Mouse (Mus musculus): ENCODE data around the gene Mical3. TPM values are rescaled to one million over a fixed set of nuclear protein-coding genes. Genes with fewer than 3 reads are reported as not detected.

Mical3 gene
- polyA plus RNA-seq, 1 experiment from 2014 or later: 13.7 TPM

DNA sequence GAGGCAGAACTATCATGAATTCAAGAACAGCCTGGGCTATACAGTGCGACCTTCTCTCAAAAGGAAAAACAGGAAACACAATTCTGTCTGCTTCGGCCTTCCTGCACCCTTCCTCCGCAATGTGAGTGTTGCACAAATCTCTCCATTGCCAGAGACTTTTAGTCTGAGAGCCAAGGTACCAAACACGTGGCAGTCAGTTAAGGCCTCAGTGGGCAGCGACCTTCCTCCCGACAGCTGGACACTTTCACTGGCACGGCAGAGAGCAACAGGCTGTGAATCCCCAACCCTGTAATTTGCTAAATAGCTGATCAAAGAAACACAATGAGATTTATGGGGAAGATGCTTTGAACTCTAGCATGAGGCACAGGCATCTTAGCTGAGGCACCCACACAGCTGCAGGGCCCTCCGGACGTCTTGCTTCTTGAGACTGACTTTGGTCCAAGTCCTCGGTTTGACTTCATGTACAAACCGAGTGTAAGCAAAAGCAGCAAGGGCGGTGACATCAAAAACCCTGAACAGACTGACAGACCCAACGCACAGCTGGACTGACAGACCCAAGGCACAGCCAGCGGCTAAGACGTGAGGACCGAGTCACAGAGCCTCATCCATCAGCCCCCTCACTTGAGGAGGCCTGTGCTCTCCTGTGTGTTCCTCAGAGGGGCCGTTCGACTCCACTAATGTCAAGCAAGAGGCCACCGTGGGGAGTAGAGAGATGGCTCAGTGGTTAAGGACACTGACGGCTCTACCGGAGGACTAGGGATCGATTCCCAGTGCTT is 73.4 kb downstream of the Mical3 start:
- WGBS (ENCODE audit: insufficient replicate concordance): 79% methylated on average over 22 of the region's 22 CpGs
- H3K4me1 ChIP-seq: peaks cover 78% of the 10 kb centered on the region

DNA sequence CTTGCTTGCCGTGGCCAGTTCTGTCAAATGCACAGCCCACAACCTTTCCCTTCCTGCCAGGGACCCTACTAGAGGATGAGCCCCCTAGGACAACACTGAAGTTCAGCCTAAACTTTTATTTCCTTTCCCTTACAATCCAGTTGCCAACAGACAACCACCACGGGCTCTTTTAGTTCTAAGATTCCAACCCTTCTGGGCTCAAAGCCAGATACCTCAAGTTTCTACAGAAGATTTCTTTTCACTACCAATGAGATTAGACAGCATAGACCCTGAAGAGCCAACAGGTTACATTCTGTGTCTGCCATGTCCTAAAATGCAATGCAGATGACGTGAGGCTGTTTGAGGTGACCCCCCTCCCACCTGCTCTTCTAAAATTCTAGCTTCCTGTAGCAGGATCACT is 75.3 kb downstream of the Mical3 start:
- ATAC-seq: no peak
- peaks cover 10% of the 10 kb centered on the region; the same call in 1 of the 2 replicates for H3K36me3 ChIP-seq
- H3K4me3 ChIP-seq: no peak overlapping the region
- H3K9ac ChIP-seq: no peak overlapping the region
- no peaks in the 10 kb centered on the region for H3K9me3 ChIP-seq (replicated peaks)
- H3K27ac ChIP-seq: no peak overlapping the region
- peaks cover 85% of the 10 kb centered on the region for H3K4me1 ChIP-seq
- no peak overlapping the region for H3K4me2 ChIP-seq
- 68% methylated on average over 3 of the region's 3 CpGs for WGBS (ENCODE audit: insufficient replicate concordance)
- no peaks in the 10 kb centered on the region for H3K27me3 ChIP-seq (replicated peaks)

More for the DNA sequence above, 73.4 kb downstream of the Mical3 start:
- no peak overlapping the region for H3K4me3 ChIP-seq
- H3K9ac ChIP-seq: no peak overlapping the region
- peaks cover 17% of the 10 kb centered on the region for H3K36me3 ChIP-seq
- H3K27me3 ChIP-seq (replicated peaks): no peaks in the 10 kb centered on the region
- no peak overlapping the region for H3K4me2 ChIP-seq
- ATAC-seq: no peak
- H3K9me3 ChIP-seq (replicated peaks): no peaks in the 10 kb centered on the region
- no peak overlapping the region for H3K27ac ChIP-seq

DNA sequence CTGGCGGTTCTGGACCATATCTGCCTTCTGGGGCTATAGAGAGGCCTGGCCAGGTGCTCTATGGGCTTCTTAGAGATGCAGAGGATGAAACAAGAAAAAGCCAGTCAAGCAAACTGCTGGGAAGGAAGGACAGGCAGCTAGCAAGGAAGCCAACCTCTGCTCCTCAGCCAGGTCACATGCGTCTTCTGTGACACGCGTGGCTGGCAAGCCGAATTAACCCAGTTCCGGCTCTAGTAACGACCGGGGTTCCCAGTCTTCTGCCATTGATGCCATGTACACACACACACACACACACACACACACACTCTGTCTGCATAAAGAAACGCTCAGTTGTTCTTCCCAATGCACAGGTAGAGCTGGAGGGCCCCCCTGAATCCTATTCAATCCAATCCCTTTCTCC is 75.9 kb downstream of the Mical3 start:
- no peak for ATAC-seq
- H3K4me1 ChIP-seq: peaks cover 91% of the 10 kb centered on the region
- 93% methylated on average over 9 of the region's 9 CpGs for WGBS (ENCODE audit: insufficient replicate concordance)

DNA sequence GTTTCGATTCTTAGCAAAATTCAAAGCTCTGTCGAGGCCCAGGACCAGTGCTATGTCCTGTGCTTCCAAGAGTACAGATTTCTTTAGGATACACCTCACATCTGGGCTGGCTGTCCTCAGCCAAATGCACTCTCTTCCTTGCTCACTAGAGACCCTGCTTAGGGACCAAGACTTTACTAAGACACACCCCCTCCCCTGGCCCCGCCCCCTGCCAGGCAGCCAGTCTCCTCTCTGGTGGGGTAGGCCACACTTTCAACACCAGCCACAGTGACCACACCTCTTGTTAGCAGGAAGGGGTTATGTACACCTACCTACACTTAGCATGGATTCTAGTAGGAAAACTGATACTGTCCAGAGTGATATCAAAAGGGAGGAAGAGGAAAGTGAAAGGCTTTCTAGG is 76.5 kb downstream of the Mical3 start:
- Histone ChIP-seq H3K9ac (no peak overlapping the region), H3K4me3 (no peak overlapping the region), H3K9me3 (replicated peaks) (no peaks in the 10 kb centered on the region), H3K27me3 (replicated peaks) (no peaks in the 10 kb centered on the region), H3K27ac (no peak overlapping the region), H3K4me2 (no peak overlapping the region), H3K4me1 (peaks cover 96% of the 10 kb centered on the region), H3K36me3 (peaks cover 10% of the 10 kb centered on the region; the same call in 1 of the 2 replicates)
- WGBS (ENCODE audit: insufficient replicate concordance): 75% methylated on average over 3 of the region's 3 CpGs
- no peak; the same call in 1 of the 2 replicates for ATAC-seq

More for the DNA sequence above, 75.9 kb downstream of the Mical3 start:
- Histone ChIP-seq H3K9ac (no peak overlapping the region), H3K27me3 (replicated peaks) (no peaks in the 10 kb centered on the region), H3K27ac (no peak overlapping the region), H3K9me3 (replicated peaks) (no peaks in the 10 kb centered on the region), H3K36me3 (peaks cover 10% of the 10 kb centered on the region; the same call in 1 of the 2 replicates), H3K4me3 (no peak overlapping the region), H3K4me2 (no peak overlapping the region)

DNA sequence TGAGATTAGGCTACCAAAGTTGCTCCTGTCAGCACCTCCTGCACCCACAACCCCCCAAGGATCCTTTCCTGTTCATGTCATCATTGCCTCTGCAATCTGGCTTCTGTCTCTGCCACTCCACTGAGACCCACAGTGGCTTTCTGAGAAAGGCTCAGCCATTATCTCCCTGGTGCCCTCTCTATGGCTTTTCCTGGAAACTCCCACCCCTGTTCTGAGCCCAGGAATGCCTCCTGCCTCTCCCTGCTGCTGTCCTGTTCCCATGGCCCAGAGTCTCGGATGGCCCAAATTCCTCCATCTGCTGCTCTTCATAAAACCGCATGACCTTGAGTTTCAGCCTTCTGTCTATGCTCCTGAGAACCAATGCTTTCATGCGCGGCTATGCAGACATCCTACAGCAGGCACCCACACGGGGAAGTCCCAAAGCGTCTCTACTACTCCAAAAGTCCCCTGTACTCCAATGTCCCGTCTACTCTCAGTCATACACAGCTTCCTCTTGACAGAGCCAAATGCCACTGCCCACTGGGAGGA is 77.2 kb downstream of the Mical3 start:
- no peaks in the 10 kb centered on the region for H3K9me3 ChIP-seq (replicated peaks)
- no peak for ATAC-seq
- H3K4me1 ChIP-seq: peaks cover 95% of the 10 kb centered on the region
- H3K27me3 ChIP-seq (replicated peaks): no peaks in the 10 kb centered on the region
- H3K4me2 ChIP-seq: no peak overlapping the region
- no peak overlapping the region for H3K4me3 ChIP-seq
- peaks cover 10% of the 10 kb centered on the region; the same call in 1 of the 2 replicates for H3K36me3 ChIP-seq
- H3K9ac ChIP-seq: no peak overlapping the region
- H3K27ac ChIP-seq: no peak overlapping the region
- WGBS (ENCODE audit: insufficient replicate concordance): 66% methylated on average over 7 of the region's 7 CpGs

DNA sequence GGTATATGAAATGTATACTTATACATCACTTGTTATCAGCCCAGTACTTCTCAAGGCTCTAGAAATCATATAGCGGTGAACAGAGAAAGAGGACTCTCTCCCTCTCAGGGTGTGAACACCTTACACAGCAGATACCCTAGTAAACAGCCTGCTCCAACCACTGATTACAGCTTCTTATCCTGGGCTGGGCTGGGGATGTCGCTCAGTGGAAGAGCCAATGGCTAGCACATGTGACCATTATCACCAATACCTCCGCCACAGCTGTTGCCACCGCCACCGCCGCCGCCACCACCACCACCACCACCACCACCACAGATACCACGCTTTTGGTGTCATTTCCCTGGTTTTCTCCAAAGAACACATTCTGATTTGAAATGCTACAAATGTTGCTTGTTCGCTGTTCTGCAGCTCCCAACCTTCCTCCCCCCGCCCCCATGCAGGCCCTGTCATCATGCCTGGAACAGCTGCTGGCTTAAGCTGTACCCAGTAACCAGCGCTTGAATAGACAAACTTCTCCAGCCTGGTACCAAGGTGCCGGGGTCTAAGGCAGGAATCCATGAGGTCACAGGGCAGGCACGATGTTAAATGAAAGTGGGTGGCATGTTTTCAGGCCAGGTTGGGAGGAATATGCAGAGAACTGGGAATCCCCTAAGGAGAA is 78.7 kb downstream of the Mical3 start:
- no peak overlapping the region for H3K4me3 ChIP-seq
- H3K4me2 ChIP-seq: peak overlapping the region; percentile 38
- peak overlapping the region; percentile 34 for H3K27ac ChIP-seq
- ATAC-seq: peak; percentile 87
- H3K9ac ChIP-seq: no peak overlapping the region; the same call in 1 of the 2 replicates
- peaks cover 86% of the 10 kb centered on the region for H3K4me1 ChIP-seq
- H3K9me3 ChIP-seq (replicated peaks): no peaks in the 10 kb centered on the region
- 0 out of 2 replicates have a peak, but pooled peaks cover 1% of the 10 kb centered on the region for H3K36me3 ChIP-seq
- H3K27me3 ChIP-seq (replicated peaks): no peaks in the 10 kb centered on the region
- 71% methylated on average over 13 of the region's 13 CpGs for WGBS (ENCODE audit: insufficient replicate concordance)

DNA sequence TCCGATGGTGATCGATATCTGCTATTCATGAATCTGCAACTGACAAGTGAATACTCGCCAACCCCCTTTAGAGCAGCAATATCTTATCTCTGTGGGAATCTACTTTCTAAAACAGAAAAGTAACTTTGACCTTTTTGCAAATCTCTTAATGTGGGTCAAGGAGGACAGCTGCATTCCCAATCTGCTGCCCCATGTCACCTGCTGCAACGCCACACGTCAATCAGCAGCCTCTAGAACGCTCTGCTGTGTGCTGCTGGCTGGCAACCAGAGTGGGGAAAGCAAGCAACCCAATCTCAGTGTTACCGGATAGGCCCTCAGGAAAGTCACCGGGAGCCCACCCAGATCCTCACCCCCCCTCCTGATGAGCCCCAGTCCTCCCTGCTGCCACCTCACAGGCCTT is 79.4 kb downstream of the Mical3 start:
- no peaks in the 10 kb centered on the region for H3K36me3 ChIP-seq
- WGBS (ENCODE audit: insufficient replicate concordance): 79% methylated on average over 8 of the region's 8 CpGs
- no peak overlapping the region for H3K4me3 ChIP-seq
- peaks cover 82% of the 10 kb centered on the region for H3K4me1 ChIP-seq
- H3K9ac ChIP-seq: no peak overlapping the region
- H3K27ac ChIP-seq: no peak overlapping the region
- H3K9me3 ChIP-seq (replicated peaks): no peaks in the 10 kb centered on the region
- H3K4me2 ChIP-seq: no peak overlapping the region
- ATAC-seq: no peak
- H3K27me3 ChIP-seq (replicated peaks): no peaks in the 10 kb centered on the region

DNA sequence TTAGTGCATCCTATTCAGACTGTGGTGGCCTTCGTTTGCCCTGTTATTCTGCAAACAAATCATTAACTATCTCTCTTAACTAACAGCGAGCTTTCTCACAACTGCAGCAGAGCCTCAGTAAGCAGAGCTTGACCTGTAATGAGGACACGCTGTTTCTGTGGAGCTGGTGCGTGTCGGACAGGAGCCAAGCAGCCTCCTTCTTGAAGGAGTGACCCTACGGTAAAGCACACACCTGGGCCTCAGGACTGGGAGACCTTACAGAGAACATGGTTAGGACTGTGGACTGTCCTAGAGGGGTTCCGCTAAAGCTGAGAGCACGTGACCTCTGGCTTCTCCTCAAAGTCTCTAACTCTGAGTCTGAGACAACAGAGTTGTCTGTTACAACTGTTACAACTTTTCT is 82.1 kb downstream of the Mical3 start:
- 70% methylated on average over 8 of the region's 8 CpGs for WGBS (ENCODE audit: insufficient replicate concordance)
- no peak for ATAC-seq
- no peaks in the 10 kb centered on the region for H3K27me3 ChIP-seq (replicated peaks)
- H3K4me1 ChIP-seq: peaks cover 71% of the 10 kb centered on the region
- no peaks in the 10 kb centered on the region for H3K9me3 ChIP-seq (replicated peaks)
- H3K36me3 ChIP-seq: no peaks in the 10 kb centered on the region
- H3K4me2 ChIP-seq: no peak overlapping the region
- H3K4me3 ChIP-seq: no peak overlapping the region
- no peak overlapping the region for H3K27ac ChIP-seq
- no peak overlapping the region for H3K9ac ChIP-seq

DNA sequence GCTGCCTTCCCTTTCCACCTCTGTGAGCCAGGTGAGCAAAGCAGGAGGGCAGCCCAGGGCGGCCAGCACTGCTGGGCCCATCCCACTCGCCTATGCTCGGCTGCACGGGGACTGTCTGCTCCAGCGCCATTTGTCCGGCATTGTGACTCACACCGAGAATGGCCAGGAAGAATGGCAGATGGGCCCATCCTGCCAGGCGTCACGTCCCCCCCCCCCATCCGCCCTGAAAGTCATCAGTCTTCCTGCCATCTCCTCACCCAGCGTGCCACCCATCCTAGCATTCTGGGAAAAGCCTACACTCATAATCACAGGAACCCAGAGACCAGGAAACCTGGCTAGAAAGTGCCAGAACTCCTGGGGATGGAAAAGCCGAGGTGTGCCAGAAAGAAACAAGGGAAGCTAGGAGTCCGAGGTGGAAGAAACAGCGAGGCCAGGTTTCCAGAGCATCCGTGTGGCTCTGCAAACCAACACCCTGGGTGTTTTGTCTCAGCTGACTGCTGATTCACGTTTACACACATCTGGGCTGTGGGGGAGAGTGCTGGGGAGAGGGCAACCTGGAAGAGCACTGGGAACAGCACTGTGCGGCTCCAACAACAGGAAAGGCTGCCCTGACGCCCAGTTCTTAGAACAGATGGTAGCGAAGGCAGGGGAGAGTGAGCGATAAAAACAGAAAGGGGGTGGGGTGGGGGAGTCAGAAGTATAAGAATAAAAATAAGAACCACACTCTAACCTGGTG is 85.3 kb downstream of the Mical3 start:
- Histone ChIP-seq H3K27ac (no peak overlapping the region), H3K27me3 (replicated peaks) (no peaks in the 10 kb centered on the region), H3K9me3 (replicated peaks) (no peaks in the 10 kb centered on the region), H3K4me1 (peaks cover 39% of the 10 kb centered on the region), H3K4me2 (no peak overlapping the region), H3K4me3 (no peak overlapping the region), H3K36me3 (peaks cover 21% of the 10 kb centered on the region), H3K9ac (no peak overlapping the region)
- 71% methylated on average over 20 of the region's 20 CpGs for WGBS (ENCODE audit: insufficient replicate concordance)
- ATAC-seq: peak; percentile 48

DNA sequence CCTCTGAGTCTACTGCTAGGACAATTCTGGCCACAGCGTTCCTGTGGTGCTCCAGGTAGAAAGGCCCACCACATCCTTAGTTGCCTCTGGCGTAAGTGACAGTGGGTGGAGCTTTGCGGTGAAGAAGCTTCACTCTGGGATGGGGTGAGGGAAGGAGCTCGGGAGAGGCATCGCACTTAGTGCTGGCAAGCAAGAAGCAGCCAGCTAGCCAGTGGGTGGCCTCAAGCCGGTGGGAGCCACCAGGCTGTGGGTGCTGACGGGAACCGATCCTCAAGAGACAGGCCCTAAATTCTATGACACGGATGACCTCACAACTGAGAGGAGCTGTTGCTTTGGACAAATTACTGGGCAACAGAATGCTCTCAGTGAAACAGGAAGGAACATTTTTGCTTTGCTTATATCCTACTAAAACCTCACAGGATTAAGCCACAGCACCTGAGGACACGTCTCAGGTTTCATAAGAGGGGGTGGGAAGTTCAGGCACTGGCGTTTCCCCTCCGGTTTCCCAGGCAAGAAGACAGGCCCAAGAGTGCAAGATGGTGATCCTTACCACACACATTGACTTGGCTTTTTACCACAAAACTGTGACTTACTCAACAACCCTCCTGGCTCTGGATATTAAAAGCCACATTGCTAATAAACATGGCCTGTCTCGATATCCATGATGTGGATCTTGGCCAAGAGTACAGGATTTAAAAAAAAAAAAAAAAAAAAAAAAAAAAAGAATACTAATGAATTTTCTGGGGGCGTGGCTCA is 87.2 kb downstream of the Mical3 start:
- no peak overlapping the region for H3K4me2 ChIP-seq
- peaks cover 24% of the 10 kb centered on the region for H3K4me1 ChIP-seq
- H3K36me3 ChIP-seq: peaks cover 40% of the 10 kb centered on the region
- no peaks in the 10 kb centered on the region for H3K9me3 ChIP-seq (replicated peaks)
- no peak overlapping the region for H3K27ac ChIP-seq
- ATAC-seq: no peak
- no peak overlapping the region for H3K9ac ChIP-seq
- WGBS (ENCODE audit: insufficient replicate concordance): 75% methylated on average over 14 of the region's 14 CpGs
- no peak overlapping the region for H3K4me3 ChIP-seq
- no peaks in the 10 kb centered on the region for H3K27me3 ChIP-seq (replicated peaks)

DNA sequence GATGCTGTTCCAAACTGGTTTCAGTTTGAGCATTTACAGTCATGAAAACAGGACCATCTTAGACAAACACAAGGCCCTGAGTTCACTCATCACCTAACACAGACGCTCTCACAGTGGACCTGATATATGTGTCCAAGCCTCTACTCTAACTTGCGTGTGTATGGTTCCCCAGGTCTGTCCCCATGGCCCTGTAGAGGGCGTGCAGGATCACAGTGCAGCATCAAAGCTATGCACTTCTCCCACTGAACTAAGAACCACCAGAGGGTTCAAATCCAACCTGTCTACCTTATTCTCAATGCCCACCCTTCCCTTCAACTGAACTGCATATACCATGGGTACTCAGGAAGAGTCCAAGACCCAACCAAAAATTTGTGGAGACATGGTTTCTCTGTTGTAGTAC is 91.1 kb downstream of the Mical3 start:
- WGBS (ENCODE audit: insufficient replicate concordance): 85% methylated on average over 3 of the region's 3 CpGs

More for the DNA sequence above, 91.1 kb downstream of the Mical3 start:
- Histone ChIP-seq H3K27me3 (replicated peaks) (no peaks in the 10 kb centered on the region), H3K4me2 (no peak overlapping the region), H3K9ac (no peak overlapping the region), H3K27ac (no peak overlapping the region), H3K9me3 (replicated peaks) (no peaks in the 10 kb centered on the region), H3K4me1 (no peaks in the 10 kb centered on the region; the same call in 1 of the 2 replicates), H3K36me3 (peaks cover 78% of the 10 kb centered on the region), H3K4me3 (no peak overlapping the region)
- no peak for ATAC-seq

All from liver, embryonic 12.5 days (tissue).